Mouse (Mus musculus) spleen, adult 18-20 months (tissue): ENCODE results near the gene Npas1.

Experiments
- DNase-seq, 2 experiments: peaks; one replicate each; pipeline ENCODE4 v3.0.0; 2022; ENCODE audit warnings: mixed read lengths in 2 of 2

Gene Npas1

GRCm38 (mm10) chr7:16415426-16415825 is 62.1 kb downstream of the Npas1 start:
- no peak for DNase-seq

- DNase-seq = no peak
Observed at GRCm38 (mm10) chr7:16412930-16413329, 64.6 kb downstream of the Npas1 start.

DNA sequence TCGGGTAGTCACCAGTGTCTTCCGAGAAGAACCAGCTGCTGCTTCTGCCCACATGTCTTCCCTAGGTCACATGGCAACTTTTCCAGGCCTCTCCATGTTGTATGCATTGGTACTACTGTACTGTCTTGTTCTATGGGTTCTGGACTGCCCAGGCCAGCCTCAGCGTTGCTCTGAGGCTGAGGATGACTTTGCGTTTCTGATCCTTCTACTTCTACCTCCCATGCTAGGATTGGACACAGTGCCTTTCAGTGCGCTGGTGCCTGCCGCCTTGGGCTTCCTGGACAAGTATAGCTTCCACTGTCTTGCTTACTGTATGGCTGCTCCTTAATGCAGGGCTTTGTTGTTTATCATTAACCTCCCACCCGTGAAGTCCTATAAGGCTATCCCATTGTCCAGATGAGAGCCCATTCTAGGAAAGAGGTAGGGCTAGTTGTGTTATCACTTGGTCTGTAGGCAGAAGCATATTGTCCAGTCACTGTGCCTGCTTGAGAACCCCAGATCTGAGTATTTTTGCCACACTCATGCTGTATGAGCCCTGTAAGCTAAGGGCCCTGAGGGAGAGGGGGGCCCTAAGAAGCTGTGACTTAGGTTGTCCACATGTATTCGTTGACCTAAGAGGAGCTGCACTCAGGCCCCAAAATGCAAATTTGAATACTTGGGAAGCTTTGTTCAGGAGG is 65.2 kb downstream of the Npas1 start:
- no peak for DNase-seq

DNA sequence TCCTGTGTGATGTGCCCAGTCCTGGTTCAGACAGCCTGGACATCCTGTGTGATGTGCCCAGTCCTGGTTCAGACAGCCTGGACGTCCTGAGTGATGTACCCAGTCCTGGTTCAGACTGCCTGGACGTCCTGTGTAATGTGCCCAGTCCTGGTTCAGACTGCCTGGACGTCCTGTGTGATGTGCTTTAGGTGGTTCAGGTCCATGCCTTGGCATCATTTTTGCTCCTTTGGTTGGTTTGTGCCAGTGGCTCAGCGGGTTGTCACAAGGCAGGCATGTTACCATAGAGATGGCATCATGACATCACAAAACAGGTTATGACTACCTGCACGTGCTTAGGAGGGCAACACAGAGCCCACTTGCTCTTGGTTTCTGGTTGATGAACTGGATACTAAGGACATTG is 66.4 kb downstream of the Npas1 start:
- DNase-seq = no peak

DNA sequence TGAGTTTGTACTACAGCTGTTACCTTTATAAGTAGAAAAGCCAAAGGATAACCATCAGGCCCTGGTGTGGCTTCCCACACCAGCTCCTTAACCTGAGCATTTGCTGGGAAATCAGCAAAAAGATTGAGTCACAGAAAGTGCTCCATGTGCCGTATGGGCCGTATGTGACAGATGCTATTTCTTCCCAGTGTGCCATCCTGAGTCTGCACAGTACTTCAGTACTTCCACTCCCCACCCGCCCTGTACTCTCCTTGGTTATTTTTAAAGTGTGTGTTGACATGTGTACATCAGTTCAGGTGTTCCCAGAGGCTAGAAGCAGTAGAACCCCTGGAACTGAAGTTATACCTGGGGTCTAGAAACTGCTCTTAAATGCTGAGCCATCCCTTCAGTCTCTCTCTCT is 70.5 kb downstream of the Npas1 start:
- no peak for DNase-seq
